Mouse (Mus musculus): Measurements from ENCODE around the gene Pkig.
A peak's percentile ranks its signal among the peaks of the same experiment; 100 is the strongest.

Pkig gene

DNA sequence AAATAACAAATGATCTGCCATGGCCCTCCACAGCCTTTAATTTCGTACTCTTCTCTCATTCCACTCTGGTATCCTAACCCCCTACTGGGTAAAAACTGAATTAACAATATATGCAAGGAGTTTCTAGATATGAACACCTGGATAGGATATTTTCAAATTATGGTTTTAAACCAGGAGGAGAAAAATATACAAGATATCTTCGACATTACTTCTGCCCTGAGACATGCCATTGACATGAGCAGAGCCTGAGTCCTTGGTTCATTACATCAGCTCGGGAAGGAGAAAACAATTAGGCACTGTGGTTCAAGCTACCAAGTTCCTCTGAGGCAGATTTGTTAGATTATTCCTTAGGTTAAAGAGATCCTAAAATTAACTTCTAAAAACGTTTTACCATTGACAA lies 14.1 kb upstream of the Pkig start:
- no peak for DNase-seq

DNA sequence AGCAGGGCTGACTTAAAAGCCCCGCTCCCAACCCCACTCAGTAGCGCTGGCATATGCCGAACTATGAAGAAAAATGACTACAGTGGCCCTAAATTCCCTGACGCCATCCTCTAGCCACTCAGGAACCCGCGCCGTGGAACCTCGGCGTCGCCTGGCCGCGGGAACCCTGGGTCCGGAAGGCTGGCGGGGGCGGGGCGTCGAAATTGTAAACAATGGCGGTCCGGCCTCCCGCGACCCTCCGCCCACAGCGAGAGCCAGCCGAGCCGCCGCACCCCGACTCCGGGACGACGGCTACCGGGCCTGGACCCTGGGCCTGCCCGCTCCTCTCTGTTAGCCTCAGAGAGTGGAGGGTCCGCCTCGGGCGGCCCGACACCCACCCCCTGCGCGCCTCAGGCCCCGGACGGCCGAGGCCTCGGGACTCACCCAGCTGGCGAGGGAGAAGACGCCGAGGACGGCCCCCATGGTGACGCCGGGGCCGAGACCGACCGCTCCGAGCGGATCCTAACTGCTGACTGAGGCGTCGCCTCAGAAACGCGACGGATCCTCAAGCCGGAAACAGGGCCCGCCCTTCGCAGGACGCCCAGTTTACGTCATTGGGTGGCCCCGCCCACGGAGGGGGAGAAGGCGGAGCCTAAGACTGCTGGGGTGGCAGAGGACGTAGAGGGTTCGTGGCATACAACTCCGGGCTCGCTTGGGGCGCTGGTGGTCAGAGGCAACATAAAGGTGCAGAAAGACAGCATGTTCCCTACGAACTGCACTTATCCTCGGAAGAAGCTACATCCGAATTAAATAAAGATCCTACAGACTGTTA lies 13.4 kb upstream of the Pkig start, which contains the start of gene Serinc3:
TSS of gene Serinc3 (minus strand) at position 557 of the 811 bp plus-strand sequence.
- DNase-seq: peak; percentile 100

DNA sequence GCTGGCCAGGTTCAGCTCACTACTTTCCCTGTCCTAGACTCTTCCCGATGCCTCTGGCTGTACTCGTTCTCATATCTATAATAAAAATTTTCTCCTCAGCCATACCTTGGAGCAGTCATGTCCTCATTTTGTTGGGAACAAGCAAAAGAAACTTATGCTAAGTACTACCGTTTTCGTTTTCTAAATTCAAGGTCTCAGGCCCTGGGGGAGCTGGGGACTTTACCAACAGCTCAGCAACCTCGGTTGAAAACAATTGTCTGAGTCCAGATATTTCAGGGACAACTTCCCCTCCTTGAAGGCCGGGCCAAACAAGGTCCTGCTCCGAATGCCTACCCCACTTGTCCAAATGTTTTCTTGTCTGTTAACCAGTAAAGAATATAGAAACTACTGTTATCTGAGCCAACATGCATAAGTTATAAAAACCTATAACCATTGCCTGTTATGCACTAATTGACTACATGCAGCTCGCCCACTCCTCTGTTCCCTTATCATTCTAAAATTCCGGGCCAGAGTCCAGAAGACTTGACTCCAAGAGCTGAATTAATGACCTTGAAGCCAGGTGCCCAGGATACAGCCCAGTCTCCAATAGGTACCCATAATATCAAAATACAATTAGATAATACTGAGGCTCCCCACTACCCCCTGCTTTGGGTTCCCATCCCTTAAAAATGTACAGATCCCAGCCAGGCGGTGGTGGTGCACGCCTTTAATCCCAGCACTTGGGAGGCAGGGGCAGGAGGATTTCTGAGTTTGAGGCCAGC lies 12.3 kb upstream of the Pkig start:
- DNase-seq: peak; percentile 94

DNA sequence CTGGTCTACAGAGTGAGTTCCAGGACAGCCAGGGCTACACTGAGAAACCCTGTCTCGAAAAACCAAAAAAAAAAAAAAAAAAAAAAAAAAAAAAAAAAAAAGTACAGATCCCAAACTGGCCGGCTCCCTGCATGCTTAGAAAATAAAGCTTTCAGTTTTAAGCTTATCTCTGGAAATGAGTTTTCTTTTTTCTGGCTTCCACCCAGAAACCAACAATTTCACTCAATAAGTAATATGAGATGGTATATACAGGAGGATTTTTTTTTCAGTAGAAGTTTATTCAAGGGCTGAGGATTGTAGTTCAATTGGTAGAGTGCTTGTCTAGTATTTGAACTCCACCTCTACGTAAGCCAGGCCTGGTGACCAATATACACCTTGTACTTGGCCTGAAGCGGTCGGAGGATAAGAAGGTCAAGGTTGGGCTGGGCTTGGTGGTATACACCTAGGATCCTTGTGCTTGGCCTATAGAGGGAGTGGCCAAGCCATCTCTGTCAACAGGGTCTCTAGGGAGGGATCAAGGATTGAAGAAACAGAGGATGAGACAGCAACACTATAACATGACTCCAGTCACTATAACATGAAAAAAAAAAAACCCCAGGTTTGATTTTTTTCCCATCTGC lies 11.6 kb upstream of the Pkig start:
- DNase-seq: peak; percentile 91

DNA sequence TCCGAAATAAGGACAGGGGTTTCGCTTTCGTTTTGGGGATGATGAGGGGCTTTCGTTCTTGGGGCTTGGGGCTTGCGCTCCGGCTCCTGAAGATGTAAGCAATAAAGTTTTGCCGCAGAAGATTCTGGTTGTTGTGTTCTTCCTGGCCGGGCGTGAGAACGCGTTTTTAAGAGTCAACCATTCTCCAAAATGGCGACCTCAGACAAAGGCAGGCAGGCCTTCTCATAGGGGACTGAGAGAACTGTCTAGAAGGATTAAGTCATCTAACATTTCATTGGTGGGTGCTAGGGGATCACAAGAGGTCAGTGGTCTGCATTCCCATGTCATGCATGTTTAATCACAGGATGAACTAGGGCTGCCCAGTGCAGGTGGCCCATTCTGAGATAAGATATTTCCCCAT lies 2.5 kb upstream of the Pkig start:
- DNase-seq: peak; percentile 19

DNA sequence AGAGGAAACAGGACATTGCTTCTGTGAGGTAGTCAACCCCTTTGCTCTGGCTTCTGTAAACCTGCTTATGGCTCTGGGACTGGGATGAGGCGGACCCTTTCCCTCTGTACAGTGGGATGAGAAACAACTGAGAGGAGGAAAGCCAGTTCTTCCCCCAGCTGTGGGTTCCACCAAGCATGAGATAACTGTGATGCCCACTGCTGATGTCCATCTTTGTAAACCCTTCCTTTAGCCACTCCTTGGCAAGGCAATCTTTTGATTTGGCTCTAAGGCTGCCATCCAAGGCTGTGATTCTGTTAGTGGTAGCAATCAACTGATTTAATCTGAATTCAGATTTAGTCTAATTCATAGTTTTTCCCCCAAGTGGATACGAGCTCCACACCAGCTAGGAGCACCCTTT lies 700 bp upstream of the Pkig start:
- DNase-seq: peak; percentile 87

DNA sequence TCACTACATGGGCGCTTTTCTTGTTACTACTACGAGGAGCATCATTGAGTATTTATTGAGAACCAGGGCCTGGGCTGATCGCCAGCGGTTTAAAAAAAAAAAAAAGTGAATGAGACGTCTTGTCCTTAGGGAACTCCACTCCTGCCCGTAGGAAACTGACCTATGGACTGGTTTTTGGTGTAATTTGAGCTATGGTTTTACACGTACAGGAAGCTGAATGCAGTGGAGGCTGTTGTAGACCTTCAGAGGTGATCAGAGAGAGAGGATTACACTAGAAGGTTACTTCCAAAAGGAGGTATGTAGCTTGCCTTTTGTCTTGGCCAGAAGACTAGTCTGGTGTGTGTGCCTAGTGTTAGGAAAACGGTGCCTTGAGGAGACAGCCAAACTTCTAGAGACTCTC lies 755 bp downstream of the Pkig start:
- peak; percentile 92 for DNase-seq

DNA sequence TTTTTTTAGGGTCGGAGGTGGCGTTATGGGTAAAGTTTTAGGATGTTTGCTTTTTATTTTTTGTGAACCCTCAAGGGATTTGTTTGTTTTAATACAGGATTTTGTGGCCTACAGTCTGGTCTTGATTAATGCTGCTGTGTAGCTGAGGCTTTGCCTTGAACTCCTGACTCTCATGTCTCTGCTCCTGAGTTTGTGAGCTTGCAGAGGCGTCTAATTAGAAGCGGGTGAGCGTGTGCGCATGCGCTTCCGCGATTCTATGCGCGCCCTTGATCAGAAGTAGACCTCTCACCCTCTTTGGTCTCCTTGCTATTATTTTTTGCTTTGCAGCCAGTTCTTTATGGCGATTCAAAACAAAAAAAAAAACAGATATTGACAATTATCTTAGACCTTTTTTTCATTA lies 1.2 kb downstream of the Pkig start:
- DNase-seq: peak; percentile 83

DNA sequence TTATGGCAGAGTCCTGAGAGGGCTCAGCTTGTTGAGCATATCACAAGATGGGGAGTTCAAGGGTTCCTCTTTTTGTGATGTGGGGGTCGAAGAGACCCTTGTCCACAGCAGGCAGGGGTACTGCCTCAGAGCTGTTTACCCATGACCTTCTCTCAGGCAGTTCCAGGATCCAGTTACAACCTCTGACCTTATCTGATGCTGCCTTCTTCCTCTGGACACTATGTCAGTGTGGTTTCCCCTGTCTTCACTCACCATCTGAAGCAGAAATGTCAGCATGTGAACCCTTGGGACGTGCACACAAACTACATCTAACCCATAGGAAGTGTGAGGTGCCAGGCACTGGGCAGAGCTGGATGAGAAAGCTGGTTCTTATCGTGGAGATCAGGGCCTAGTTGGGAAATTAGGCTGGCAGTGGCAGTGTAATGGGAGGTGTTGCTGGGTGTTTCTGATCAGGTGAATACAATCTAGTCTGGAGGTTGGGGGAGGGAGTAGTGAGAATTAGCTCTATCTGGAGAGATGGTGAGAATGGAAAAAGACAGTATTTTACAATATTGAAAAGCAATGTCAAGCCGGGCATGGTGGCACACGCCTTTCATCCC lies 2.0 kb downstream of the Pkig start:
- DNase-seq: peak; percentile 90

DNA sequence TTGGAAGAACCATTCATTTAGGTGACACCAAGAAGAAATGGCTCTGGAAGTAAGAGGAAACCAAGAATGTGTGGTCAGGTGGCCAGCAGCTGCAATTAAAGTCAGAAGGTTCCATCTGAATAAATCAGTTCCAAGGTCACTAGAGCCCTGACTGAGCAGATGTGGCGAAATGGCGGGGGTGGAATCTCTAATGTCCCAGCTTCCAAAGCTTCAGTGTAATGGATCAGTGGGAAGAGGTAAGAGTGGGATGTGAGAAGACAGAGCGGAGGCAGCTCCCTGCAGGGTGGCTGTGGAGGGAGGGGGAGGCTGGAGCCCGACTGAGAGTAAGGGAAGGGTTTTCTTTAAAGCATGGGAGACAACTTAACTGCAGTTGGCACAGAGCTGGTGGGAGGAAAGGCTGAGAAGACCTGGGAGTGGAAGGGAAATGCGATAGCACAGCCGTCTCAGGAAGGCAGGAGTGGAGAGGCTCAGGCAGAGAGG lies 3.2 kb downstream of the Pkig start:
- peak; percentile 86 for DNase-seq

DNA sequence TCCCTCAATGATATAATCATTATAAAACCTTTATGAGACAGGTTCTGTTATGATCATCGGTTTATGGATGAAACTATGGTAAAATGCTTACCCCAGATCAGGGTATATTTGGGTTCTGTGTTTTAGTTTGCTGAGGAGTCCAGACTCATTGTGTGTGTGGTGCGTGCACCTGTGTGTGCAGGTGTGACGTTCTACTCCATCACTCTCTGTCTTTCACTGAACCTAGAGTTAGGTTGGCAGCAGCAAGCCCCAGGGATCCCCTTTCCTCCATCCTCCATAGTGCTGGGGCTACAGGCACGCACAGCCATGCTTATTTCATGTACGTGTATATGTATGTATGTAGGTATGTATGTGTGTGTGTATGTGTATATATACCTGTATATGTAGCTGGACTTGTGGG lies 3.9 kb downstream of the Pkig start:
- peak; percentile 88 for DNase-seq

DNA sequence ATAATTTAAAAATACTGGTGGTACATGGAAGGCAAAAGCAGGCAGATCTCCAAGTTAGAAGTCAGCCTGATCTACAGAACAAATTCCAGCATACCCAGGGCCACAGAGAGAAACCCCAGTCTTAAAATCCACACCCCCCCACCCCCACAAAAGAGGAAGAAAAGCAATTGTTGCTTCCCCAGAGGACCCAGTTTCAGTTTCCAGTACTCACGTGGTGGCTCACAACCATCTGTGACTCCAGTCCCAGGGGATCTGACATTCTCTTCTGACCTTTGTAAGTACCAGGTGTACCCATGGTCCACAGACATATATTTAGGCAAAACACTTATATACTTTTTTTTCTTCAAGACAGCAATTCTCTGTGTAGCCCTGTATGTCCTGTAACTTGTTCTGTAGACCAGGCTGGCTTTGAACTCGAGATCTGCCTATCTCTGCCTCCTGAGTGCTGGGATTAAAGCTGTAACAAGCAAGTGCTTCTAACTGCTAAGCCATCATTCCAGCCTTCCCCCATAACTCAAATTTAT lies 4.6 kb downstream of the Pkig start:
- peak; percentile 96 for DNase-seq

DNA sequence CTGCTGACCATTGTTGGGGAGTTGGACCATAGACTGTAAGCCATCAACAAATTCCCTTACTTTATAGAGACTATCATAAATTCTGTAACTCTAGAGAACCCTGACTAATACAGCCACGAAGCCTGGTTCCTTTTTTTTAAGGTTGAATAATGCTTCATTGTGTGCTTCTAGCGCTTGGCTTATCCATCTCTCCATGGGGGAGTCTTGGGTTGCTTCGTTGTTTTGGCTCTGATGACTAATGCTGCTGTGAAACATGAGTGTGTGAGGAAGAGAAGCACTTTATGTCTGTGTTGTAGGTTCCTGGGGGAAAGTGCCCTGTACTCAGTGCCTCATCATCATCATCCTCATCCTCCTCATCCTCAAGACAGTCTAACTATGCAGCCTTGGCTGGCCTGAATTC lies 5.7 kb downstream of the Pkig start:
- no peak for DNase-seq

DNA sequence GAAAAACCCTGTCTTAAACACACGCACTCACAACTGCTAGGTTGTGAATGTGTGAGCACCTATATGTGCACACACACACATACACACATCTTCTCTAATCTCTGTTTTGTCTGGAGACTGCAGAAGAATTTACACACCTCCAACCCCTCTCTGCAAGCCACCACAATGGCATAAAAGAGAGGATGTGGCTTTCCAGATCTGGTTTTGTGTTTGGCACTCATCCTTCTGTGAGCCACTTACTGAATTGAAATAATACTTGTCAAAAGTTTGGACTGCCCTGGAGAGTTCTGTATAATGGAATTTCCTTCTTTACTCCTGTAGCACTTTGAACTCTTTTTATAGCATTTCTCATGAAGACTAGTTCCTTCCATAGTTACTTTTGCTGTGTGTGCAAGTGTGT lies 8.9 kb downstream of the Pkig start:
- DNase-seq: no peak

DNA sequence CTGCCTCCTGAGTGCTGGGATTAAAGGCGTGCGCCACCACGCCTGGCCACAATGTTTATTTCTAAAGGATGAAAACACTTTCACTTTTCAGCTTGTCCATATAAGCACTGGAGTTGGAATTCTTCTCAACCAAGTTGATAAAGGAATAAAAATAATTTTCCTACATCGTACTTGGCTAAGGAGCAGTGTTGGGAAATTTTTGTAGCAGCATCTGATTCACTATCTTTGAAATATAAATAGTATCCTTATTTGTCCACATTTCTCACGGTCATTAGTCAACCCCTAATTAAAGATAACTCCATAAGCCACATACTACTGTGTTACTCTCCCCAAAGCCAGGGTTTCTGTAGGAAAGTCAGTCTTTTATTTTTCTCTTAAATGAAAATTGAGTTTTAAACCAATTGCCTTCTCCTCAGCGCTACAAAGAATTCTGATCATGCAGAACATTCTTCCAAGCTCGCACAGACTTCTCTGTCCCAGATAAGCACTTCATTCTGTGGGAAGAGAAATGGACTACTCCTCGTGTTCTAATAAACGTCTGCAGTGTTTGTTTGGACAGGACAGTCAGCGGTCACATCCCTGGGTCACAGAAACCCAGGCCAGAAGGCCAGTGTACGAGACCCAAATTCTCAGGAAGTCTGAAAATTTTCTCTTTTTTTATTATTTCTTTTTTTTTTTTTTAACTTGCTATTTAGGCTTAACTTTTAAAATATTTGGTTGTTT lies 12.8 kb downstream of the Pkig start:
- peak; percentile 93 for DNase-seq

DNA sequence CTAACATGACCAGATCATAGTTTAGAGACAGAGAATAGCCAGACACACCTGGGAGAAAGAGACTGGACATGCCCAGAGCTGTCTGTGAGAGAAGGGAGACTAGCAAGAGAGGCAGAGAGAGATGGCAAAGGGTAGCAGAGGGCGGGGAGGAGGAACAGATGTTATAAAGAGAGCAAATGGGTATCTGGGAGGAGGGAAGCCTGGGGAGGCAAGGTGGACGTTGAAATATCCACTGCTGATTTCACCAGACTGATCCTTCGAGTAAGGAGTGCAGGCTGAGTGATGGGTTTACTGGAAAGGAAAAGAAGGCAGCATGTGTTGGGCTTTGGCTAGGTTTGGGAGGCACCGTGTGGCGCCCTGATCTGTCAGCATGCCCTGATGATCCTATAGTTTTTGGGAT lies 16.2 kb downstream of the Pkig start:
- peak; percentile 83 for DNase-seq

DNA sequence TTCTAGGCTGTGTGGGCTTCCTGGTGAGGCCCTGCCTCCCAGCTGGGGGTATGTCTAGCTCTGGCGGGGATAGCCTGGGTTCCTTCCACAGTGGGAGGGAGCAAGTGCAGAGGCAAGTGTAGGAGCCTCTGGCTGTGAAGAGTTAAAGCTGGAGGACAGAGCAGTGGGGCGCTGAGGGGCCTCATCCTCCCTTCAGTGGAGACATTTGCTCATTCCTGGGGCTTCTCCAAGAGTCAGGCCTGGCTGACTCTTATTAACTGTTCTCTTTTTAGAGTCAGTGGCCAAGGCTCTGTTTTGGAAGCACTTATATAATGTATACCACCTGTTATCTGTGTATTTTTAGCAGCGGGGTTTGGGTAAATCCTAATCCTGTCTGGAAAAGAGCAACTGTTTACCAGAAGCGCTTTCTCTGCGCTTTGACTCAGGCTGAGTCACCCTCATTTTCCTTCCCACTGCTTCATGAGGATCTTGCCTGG lies 17.0 kb downstream of the Pkig start:
- peak; percentile 95 for DNase-seq

DNA sequence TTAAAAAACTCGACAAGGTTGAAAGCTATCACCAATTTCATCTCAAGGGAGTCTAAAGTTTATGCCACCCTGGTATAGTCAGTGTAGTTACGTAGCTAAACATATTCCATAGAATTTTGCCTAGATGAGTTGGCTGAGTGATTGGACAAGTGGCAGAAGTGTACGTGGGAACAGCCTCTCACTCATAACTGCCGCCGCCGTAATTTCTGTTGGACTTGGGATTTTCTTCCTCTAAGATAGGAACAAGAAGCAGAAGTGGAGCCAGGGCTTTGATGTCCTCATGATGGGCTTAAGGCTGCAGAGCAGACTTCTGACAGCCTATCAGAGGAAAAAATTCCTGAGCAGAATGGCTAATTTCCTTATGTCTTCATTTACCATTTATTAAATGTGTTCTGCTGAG lies 17.5 kb downstream of the Pkig start:
- peak; percentile 89 for DNase-seq

DNA sequence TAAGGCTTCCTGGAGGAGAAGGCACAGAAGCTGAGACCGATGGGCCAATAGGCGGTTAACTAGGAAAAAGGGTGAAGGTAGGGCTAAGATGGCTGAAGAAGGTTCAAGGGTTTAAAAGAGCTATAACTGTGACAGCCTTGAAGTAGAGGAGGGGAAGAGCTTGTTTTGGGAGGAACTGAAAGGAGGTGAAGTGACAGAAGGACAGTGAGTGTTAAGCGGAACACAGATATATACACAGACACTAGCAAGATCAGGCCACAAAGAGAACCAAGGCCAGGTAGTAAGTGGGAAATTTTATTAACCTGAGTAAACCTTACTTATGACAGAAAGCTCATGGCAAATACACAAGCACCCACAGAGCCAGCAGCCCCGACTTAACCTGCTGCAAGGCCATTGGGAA lies 18.1 kb downstream of the Pkig start:
- no peak for DNase-seq

DNA sequence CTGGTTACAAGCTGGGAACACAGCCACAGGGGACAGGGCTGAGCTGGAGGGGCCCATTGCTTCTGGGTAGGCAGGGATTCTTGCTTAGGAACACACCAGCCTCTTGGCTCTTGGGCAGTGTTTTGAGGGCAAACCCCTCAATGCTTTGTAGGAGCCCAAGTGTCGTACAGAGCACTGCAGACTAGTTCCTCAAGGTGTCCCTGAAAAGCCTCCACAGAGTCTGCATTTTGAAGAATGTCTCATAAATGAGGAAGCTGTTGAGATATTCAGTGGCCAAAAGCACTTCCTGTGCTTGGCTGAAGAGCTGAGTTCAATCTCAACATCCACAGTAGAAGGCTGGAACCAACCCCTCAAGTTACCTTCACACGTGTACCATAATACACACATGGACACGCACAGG lies 18.6 kb downstream of the Pkig start:
- DNase-seq: peak; percentile 90

DNA sequence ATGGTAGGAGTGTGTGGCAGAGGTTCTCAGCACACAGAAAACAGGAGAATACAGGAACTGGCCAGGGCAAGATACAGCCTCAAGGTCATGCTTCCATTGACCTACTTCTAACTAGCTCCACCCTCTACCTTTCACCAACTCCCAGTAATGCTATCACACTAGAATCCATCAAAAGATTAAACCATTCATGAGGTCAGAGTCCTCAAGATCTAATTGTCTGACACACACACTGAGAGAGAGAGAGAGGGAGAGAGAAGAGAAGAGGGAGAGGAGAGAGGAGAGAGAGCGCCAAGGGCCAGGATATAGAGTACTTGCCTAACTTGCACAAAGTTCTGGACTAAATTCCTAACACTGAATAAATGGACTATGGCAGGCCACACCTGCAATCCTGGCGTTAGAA lies 24.2 kb downstream of the Pkig start:
- no peak for DNase-seq

DNA sequence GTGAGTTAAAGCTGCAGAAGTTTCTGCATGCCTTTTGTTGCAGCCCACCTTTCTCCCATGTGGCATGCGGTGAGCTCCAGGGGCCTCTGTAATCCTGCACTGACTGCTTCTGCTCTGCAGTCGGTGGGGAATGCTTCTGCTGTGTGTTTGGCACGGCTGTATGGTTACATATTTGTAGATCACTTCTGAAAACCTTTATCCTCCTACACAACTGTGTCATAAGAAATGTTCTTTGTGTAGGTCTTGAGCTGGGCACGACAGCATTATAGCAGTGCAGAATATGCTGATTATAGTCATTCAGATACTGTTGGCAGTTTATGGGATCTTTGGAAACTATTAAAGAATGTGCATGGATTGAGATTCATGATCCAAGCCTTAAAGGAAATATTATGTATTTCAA lies 27.1 kb downstream of the Pkig start:
- no peak for DNase-seq
